Mouse (Mus musculus) erythroblast, embryonic 14.5 days (primary cell): ENCODE results near the gene Duox2.

Experiments
- GATA1 ChIP-seq: IDR thresholded peaks from 2 replicates; pipeline ENCODE4 v1.6.1; 2012; ENCODE audit warnings: low read length, inconsistent platforms, mixed read lengths
- TAL1 ChIP-seq: IDR thresholded peaks from 3 replicates; pipeline ENCODE4 v1.6.1; 2012; ENCODE audit warnings: low read length, inconsistent platforms, mixed read lengths

DNA sequence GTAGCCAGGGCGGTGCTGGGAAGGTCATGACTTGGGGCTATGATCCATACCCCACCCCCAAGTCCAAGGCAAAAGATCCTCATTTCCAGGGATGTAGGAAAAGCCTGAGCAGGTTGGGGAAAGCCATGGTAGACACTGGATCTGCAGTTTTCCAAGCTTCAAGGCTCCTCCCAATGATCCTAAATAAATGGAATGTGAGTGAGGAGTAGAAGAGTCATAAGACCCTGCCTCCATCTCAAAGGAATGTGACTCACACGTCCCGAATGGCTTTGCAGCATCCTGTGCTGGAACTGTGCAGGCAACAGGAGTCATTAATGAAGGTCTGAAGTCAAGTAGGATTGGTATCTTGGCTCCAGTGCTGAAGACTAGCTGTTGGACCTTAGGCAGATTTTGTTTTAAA, 29.7 kb upstream of the Duox2 start:
- no peak for TF ChIP-seq GATA1
- no peak for TF ChIP-seq TAL1
